Mouse (Mus musculus) gastrocnemius, postnatal 25 days (tissue): Measurements from ENCODE around the gene Commd6. TPM values are rescaled to one million over a fixed set of nuclear protein-coding genes. Genes with fewer than 3 reads are reported as not detected.
"Not testable (repeated sequence)": the region's sequence is repeated elsewhere in the genome, so short reads cannot be mapped to it uniquely, and the experiment has no call there.

Experiments
- DNase-seq: peaks from one replicate; pipeline ENCODE4 v3.0.0; 2022
- total RNA-seq, 2 experiments: library from RNA; stranded (reverse); gene quantifications; 1 replicate in 1 of 2; 2 replicates in 1 of 2; pipeline ENCODE4 v1.2.3; 2021

Commd6 gene
- total RNA-seq, 2 experiments from 2014 or later = 12.7 to 14.8 TPM

DNA sequence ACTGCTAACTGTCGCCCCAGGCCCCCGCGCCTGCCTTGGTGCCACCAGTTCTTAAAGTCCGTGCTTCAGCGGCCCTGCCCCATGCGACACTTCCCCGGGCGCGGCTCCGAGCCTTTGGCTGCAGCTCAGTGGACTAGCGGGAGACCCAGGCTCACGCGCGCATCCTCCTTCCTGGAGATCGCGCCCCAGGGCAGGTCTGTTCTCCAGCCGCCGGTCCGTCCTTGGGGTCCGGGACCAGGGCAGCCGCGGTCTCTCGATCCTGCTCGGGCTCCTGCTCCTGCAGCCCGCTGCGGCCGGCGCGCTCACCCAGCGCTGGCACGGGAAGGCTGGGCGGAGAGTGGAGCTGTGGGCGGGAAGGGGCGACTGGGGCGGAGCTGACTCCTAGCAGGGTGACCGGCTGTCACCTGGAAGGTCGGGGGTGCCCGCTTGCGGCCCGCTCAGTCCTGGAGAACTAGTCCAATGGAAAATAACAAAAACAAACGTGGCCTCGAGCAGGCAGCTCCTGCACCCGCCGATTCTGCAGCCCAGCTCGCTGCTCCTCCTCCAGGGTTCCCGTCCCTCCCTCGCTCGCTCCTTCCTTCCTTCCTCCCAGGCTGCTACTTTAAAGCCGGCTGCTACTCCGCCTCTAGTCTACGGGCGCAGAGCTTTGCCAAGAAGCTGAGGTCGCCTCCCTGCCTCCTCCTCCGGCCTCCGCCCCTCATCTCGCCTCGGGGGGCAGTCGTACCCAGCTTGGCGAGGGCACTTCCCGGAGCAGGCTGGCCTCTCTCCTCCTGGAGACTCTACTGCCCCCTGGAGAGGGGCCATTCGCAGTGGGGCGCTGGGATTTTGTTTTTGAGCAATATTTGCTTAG, 31.7 kb downstream of the Commd6 start, which contains the start of gene Tbc1d4:
Gene Tbc1d4, minus strand, starts transcription at position 673 of the 850 bp plus-strand sequence.
- DNase-seq = peak; percentile 80

DNA sequence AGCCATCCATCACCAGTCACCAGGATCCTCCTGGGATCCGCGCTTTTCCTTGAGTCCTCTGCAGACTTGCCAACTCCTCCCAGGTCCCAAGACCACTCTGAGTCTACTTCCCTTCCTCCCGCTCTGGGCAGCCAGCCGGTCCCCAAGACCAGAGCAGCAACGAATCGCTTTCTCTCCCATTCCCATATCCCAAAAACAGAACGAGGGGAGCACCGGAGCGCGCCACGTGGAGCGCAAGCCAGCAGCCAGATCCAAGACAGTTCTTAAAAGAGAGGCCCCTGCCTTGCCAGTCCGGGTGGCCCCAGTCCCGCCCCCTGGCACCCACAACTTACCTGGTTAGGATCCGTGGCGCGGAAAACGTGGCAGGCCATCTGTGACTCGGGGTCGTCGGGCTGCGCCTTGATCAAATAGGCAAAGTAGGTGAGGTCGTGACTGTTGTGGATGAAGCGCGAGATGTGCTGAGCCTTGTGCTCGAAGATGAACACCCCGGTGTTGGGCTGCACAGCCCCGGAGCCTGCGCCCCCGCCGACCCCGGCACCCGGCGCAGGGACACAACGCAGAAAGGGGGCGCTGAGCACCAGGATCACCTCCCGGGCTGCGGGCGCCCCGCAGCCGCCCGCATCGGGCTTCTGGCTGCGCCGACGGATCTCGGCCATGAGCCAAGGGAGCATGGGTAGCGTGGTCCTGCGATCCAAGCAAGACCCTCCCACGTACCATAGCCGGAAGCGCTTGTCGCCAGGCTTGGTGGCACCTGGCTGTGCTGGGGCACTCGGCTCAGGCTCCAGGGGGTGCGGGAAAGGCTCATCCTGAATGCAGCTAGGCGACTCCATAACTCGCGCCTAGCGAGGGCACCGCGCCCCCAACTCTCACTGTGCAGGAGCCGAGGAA, 32.6 kb downstream of the Commd6 start:
- peak; percentile 20 for DNase-seq

- DNase-seq = no peak
Measured at GRCm38 (mm10) chr14:101605843-101606242, 34.6 kb downstream of the Commd6 start.

- DNase-seq = no peak
Measured at GRCm38 (mm10) chr14:101602851-101603250, 37.6 kb downstream of the Commd6 start.

DNA sequence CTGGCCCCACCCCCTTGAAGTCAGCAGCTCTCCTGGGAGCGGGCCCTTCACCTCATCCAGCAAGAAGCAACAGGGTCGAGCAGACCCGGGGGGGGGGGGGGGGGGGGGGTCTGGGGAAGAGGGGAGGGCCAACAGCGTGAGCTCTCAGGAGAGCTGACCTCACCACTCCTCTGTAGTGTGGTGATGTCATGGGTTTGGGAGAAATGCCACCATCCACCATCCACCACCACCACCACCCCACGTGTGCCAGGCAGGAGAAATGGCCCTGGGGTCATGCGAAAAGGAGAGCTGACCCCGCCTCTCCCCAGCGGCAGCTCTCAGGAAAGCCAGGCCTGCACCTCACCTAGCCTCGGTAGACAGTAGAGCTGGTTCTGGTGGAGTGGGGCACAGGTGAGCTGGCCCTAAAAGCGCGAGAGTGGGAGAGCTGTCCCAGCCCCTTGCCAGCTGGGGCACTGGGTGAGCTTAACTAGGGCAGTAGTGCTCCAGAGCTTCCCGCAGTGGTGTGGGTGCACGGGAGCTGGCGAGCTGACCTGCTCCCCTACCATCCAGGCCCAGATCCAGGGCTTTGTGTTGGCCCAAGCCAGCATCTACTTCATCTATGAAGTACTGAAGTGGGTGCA, 43.3 kb downstream of the Commd6 start:
- DNase-seq = no peak

DNA sequence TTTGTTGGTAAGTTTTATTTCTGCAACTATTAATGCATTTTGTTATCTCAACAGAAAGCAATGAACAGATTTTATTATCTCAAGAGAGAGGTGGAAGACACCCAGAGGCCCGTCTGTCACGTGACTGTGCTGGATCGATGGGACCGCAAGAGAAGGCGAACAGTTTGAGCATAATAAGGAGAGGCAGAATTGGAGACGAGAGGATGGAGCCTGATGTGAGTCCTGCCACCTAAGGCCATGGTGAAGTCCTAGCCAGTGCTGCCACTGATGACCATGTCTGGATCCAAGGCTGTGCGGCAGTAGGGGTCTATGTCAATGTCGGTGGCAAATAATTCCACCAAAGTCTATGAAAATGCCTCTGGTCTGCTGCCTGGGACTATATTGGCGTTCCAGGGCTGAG, 43.8 kb downstream of the Commd6 start:
- DNase-seq = no peak

- DNase-seq = no peak
Measured at GRCm38 (mm10) chr14:101595301-101596080, 45.0 kb downstream of the Commd6 start.

GRCm38 (mm10) chr14:101594001-101594400, 46.5 kb downstream of the Commd6 start:
- DNase-seq = no peak

GRCm38 (mm10) chr14:101593340-101593739, 47.1 kb downstream of the Commd6 start:
- no peak for DNase-seq

DNA sequence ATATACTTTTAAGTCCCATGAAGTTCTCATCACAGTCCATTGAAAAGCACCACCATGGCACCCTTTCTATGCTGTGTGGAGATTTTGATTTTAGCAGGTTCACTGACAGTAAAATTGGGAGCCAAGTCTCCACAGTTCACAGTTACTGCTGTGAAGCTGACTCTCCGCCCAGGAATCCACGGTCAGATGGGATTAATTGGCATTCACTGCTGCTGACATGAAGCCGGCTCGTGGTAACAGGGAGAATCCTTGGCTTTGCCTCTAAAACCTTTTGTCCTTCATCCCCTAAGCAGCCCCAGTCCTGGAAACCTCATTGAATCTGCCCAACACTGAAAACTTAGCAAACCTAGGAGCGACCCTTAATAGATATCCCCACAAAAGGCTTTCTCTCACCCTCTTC, 49.4 kb downstream of the Commd6 start:
- no peak for DNase-seq

- DNase-seq = not testable (repeated sequence)
Measured at GRCm38 (mm10) chr14:101588209-101588991, 52.1 kb downstream of the Commd6 start.

GRCm38 (mm10) chr14:101587366-101588040, 53.0 kb downstream of the Commd6 start:
- not testable (repeated sequence) for DNase-seq

GRCm38 (mm10) chr14:101586096-101586495, 54.4 kb downstream of the Commd6 start:
- no peak for DNase-seq

Other genes starting within 250 kb of the Commd6 start
- gene Tbc1d4, start 31.5 kb downstream of the Commd6 start, total RNA-seq = 10 to 100 TPM; 19.3 to 23.8 TPM
- gene Uchl3, start 13.3 kb upstream of the Commd6 start, total RNA-seq = 10 to 100 TPM; 25.3 to 27.1 TPM
- gene Gm9922, start 89.1 kb upstream of the Commd6 start, total RNA-seq = not detected
- gene Lmo7, start 89.3 kb upstream of the Commd6 start, total RNA-seq = 10 to 100 TPM; 60.2 to 66.2 TPM